Mouse (Mus musculus) heart, embryonic 10.5 days (tissue): ENCODE data around the gene Accs. TPM values are rescaled to one million over a fixed set of nuclear protein-coding genes. Genes with fewer than 3 reads are reported as not detected.

Experiments
- DNase-seq: peaks from one replicate; pipeline ENCODE4 v3.0.0-alpha.2; 2017; ENCODE audit warnings: low spot score
- H3K27ac ChIP-seq: fragments of 300-500 bp; sonication (generic); 2 replicates; pipeline ENCODE4 v1.5.1; 2016; ENCODE audit warnings: mild to moderate bottlenecking
- H3K27me3 ChIP-seq: fragments of 300-500 bp; sonication (generic); 2 replicates; pipeline ENCODE4 v1.6.1; 2016; ENCODE audit warnings: mild to moderate bottlenecking; ENCODE audit not compliant: poor library complexity, insufficient read depth, severe bottlenecking
- H3K36me3 ChIP-seq: fragments of 300-500 bp; sonication (generic); 2 replicates; pipeline ENCODE4 v1.6.1; 2016; ENCODE audit warnings: mild to moderate bottlenecking, moderate library complexity
- H3K4me1 ChIP-seq: fragments of 300-500 bp; sonication (generic); 2 replicates; pipeline ENCODE4 v1.6.1; 2016; ENCODE audit warnings: mild to moderate bottlenecking
- H3K4me3 ChIP-seq: fragments of 300-500 bp; sonication (generic); 2 replicates; pipeline ENCODE4 v1.5.1; 2016; ENCODE audit warnings: mild to moderate bottlenecking, moderate library complexity
- H3K9me3 ChIP-seq: fragments of 300-500 bp; sonication (generic); 2 replicates; pipeline ENCODE4 v1.6.1; 2016; ENCODE audit warnings: mild to moderate bottlenecking, moderate library complexity
- WGBS: fragments of 180-500 bp; shearing (Covaris S2); methylation state at CpG from one replicate; pipeline ENCODE4 v1.1.7; 2016; 5-methylcytosine and 5-hydroxymethylcytosine counted together
- polyA plus RNA-seq: library from polyadenylated mRNA; unstranded; fragments of >200 nt; fragmentation: Nextera tagmentation; extraction: Ambion mirVana; gene quantifications from 2 replicates; pipeline ENCODE4 v1.2.1, GENCODE M21; 2016

The Accs gene
- polyA plus RNA-seq, 1 experiment from 2014 or later: 7.9 TPM

DNA sequence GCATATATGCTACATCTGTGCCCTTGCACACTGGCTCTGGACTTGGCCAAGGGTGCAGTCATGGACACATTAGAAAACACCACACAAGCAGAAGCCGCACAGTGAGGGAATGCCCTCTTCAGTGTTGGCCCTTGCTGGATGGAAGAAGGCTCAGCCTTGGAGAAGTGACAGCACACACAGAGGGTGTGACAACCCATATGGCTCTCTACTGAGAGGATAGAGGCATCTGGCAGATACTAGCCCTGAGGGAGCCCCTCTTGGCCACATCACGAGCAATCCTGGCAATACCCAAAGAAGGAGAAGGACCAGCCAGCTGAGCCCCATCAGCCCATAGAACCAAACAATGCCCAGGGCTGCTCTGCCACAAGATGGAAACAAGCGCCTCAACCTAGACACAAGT, 24.9 kb upstream of the Accs start:
- 81% methylated on average over 3 of the region's 3 CpGs for WGBS
- no peak for DNase-seq

DNA sequence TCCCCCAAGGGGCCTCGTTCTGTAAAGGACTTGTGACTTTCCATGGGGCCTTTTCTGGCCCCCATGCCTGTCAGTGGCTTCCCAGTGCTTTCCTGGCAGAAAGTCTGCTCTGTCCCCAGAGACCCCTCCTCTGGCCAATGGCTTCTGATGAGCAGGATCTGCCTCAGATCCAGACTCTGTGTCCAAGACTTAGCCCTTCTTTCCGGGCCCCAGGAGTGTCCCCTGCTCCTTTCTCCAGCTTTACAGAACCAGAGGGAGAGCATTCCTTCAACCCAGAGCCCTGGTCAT, 24.4 kb upstream of the Accs start:
- no peak for DNase-seq
- Histone ChIP-seq H3K4me3 (no peak overlapping the region), H3K27ac (peak overlapping the region; percentile 67; the same call in 1 of the 2 replicates), H3K9me3 (no peaks in the 10 kb centered on the region), H3K36me3 (no peaks in the 10 kb centered on the region), H3K4me1 (peaks cover 33% of the 10 kb centered on the region), H3K27me3 (0 out of 2 replicates have a peak, but pooled peaks cover 5% of the 10 kb centered on the region)
- 14% methylated on average over 2 of the region's 2 CpGs for WGBS

More for the DNA sequence above, 24.9 kb upstream of the Accs start:
- Histone ChIP-seq H3K27me3 (0 out of 2 replicates have a peak, but pooled peaks cover 1% of the 10 kb centered on the region), H3K4me3 (no peak overlapping the region), H3K9me3 (no peaks in the 10 kb centered on the region), H3K36me3 (no peaks in the 10 kb centered on the region), H3K4me1 (peaks cover 33% of the 10 kb centered on the region), H3K27ac (0 out of 2 replicates have a peak overlapping the region, but pooled peaks have one; percentile 17)

DNA sequence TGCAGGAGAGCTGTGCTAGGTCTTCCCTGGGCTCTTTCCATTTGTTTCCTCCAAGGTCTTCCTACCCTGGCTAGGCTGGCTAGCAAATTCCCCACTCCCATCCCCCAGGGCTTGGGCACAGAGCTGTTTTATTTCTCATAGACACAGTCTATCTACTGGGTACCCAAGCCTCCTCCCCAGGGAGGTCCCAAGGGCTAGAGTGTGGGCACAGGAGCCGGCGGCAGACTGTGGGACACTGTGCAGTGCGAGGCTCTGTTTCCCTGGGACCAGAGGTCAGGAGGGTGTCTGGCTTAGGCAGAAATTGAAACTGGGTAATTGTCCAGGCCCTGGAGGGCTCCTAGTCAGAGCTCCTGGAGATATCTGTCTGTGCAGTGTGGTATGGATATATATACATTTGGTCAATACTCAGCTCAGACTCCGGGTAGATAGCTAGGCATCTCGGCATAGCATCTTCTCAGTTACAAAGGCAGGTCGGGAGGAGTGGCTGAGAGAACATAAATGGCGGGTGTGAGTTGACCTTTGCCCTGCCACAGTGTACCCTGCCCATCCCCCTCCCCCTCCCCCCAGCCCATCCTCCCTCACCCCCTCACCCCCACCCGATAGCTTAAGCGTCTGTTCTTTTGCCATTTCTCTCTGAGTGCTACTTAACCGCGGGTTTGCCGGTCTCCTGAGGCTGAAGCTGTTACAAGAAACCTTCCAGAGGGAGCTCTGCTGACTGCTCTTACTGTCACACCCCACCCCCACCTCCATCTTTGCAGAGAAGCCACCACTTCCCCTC, 23.9 kb upstream of the Accs start:
- DNase-seq: no peak
- WGBS: 15% methylated on average over 12 of the region's 12 CpGs
- H3K27ac ChIP-seq: peak overlapping the region; percentile 67

DNA sequence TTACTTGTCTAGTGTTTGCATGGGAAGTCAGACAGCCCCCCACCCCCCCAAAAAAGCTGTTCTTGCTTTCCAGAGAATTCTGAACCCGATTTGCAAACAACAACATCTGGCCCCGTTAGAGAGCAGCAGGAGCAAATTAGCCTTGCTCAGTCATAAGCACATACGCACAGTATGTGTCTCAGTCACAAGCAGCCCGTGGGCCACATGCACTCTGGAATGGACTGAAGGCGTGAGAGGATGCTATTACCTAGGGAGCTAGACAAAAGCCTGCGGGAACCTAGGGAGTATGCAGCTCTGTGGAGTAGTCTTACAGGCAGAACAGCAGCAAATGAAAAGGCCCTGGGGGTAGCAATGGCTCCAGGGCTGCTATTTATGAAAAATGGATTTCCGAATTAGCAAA, 22.5 kb upstream of the Accs start:
- no peak overlapping the region for H3K4me3 ChIP-seq
- no peak overlapping the region for H3K27ac ChIP-seq
- H3K9me3 ChIP-seq: no peaks in the 10 kb centered on the region
- peaks cover 30% of the 10 kb centered on the region for H3K4me1 ChIP-seq
- no peaks in the 10 kb centered on the region for H3K36me3 ChIP-seq
- WGBS: 79% methylated on average over 7 of the region's 7 CpGs
- 0 out of 2 replicates have a peak, but pooled peaks cover 8% of the 10 kb centered on the region for H3K27me3 ChIP-seq
- no peak for DNase-seq

More for the DNA sequence above, 23.9 kb upstream of the Accs start:
- 0 out of 2 replicates have a peak, but pooled peaks cover 8% of the 10 kb centered on the region for H3K27me3 ChIP-seq
- H3K4me3 ChIP-seq: no peak overlapping the region
- peaks cover 33% of the 10 kb centered on the region for H3K4me1 ChIP-seq
- no peaks in the 10 kb centered on the region for H3K9me3 ChIP-seq
- no peaks in the 10 kb centered on the region for H3K36me3 ChIP-seq

DNA sequence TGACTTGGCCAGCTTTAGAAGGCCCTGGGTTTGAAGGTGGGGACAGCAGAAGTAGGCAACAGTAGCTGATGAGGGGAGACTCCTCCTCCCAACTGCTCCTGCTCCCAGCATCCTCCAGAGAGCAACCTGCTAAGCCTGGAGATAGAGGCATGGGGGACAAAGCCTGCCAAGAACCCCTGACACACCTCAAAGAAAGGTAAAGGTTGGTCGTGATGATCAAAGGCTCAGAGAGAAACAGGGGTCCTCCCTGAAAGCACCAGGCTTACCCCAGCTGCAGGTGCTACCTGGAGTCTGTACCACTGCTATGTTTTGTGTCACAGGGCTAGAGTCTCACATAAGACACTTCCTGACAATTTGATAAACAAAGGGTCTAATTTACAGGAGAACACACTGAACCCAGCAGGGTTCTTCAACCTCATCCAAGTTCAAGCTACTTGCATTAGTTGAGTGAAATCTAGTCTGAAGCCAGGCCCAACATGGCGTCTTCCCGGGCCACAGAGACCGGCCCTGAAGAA, 21.7 kb upstream of the Accs start:
- no peak for DNase-seq
- peaks cover 24% of the 10 kb centered on the region for H3K4me1 ChIP-seq
- H3K4me3 ChIP-seq: no peak overlapping the region
- WGBS: 83% methylated on average over 4 of the region's 4 CpGs
- 0 out of 2 replicates have a peak, but pooled peaks cover 12% of the 10 kb centered on the region for H3K27me3 ChIP-seq
- H3K9me3 ChIP-seq: no peaks in the 10 kb centered on the region
- H3K36me3 ChIP-seq: no peaks in the 10 kb centered on the region
- H3K27ac ChIP-seq: no peak overlapping the region

DNA sequence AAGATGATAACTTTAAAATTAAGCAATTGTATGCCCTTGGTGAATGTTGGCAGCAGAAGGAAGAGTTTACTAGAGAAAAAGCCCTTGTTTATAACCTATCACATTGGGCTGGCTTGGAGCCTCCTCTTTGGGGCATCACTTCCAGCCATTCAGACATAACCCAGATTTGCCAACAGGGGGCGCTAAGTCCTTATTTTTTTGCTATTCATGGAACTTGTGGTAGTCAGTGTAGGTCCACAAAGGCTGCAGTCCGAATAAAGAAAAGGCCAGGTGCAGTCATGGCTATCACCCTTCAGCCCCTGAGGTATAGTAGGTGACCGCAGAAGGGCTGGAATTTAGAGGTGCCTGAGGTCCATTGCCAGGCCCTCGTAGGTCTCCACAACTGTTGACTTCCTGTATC, 21.1 kb upstream of the Accs start:
- 45% methylated on average over 4 of the region's 4 CpGs for WGBS

DNA sequence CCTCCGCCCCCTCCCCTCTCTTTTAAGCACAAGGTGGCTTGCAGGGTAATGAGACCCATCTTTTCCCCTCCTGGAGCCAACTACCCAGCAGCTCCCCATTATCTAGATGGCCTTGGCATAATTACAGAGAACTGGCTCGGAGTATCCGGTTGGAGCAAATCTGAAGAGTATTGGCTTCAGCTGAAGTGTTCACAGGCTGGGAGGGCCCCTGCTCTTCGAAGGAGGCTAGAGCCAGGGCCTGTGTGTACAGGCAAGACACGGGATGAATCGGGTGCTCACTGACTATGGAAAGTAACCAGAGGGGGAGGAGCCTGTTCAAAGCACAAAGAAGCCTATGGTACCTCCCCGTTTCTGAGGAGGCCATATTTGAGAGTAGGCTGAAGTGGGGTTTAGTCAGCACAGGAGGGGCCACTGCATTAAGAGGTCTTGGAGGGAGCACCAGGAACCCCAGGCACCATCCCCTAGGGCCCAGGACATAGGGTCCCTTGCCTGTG, 19.4 kb upstream of the Accs start, which contains the start of gene Accsl:
Gene Accsl, minus strand, starts transcription at position 51 of the 494 bp plus-strand sequence.
- Histone ChIP-seq H3K27ac (no peak within 1 kb of the TSS), H3K4me1 (peaks cover 15% of the 10 kb centered on the region), H3K27me3 (0 out of 2 replicates have a peak, but pooled peaks cover 19% of the 10 kb centered on the region), H3K9me3 (no peaks in the 10 kb centered on the region), H3K4me3 (no peak within 1 kb of the TSS), H3K36me3 (no peaks in the 10 kb centered on the region)
- no peak for DNase-seq
- WGBS: 73% methylated on average over 7 of the region's 7 CpGs

More for the DNA sequence above, 21.1 kb upstream of the Accs start:
- no peaks in the 10 kb centered on the region for H3K9me3 ChIP-seq
- H3K27me3 ChIP-seq: 0 out of 2 replicates have a peak, but pooled peaks cover 18% of the 10 kb centered on the region
- H3K27ac ChIP-seq: no peak overlapping the region
- peaks cover 22% of the 10 kb centered on the region for H3K4me1 ChIP-seq
- DNase-seq: peak; percentile 80
- no peaks in the 10 kb centered on the region for H3K36me3 ChIP-seq
- H3K4me3 ChIP-seq: no peak overlapping the region

DNA sequence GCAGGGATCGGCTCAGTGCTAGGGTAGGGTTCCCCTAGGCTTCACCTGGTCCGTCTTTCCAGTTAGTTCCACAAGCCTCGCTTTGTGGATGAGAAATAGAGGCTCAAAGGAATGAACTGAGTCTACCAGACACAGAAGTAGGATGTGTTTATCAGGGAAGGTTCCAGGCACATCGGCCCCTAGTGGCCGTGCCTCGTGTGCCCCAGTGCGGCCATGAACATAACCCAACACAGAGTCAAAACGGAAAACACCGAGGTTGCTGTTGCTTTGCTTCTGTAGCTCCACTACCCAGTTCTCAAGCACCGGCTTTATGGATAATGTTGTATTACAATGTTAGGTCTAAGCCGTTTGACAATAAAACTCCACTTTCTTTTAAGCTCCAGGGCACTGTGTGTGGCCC, 18.8 kb upstream of the Accs start:
- DNase-seq: no peak
- Histone ChIP-seq H3K27me3 (0 out of 2 replicates have a peak, but pooled peaks cover 19% of the 10 kb centered on the region), H3K4me3 (no peak overlapping the region), H3K27ac (no peak overlapping the region), H3K4me1 (peaks cover 9% of the 10 kb centered on the region), H3K9me3 (no peaks in the 10 kb centered on the region), H3K36me3 (no peaks in the 10 kb centered on the region)
- WGBS: 80% methylated on average over 11 of the region's 11 CpGs

DNA sequence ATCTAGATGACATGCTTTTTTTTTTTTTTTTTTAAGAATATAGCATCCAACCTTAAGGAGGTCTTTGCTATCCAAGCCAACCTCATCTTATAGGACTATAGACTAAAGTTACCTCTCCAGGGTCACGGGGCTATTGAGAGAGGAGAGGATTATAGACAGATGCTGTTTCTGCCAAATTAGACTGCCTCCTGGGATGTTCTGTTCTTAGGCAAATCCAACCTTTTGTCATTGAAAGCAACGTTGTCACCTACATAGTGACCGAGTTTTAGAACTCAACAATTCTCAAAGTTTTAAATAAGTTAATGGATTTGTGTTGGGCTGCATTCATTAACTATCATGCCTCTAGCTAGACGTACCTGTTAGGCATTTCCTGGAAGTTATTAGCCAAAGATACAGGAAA, 13.5 kb upstream of the Accs start:
- Histone ChIP-seq H3K27ac (no peak overlapping the region), H3K4me1 (no peaks in the 10 kb centered on the region), H3K4me3 (no peak overlapping the region), H3K9me3 (no peaks in the 10 kb centered on the region), H3K36me3 (no peaks in the 10 kb centered on the region), H3K27me3 (peaks cover 24% of the 10 kb centered on the region; the same call in 1 of the 2 replicates)
- WGBS: 68% methylated on average over 4 of the region's 4 CpGs
- no peak for DNase-seq

DNA sequence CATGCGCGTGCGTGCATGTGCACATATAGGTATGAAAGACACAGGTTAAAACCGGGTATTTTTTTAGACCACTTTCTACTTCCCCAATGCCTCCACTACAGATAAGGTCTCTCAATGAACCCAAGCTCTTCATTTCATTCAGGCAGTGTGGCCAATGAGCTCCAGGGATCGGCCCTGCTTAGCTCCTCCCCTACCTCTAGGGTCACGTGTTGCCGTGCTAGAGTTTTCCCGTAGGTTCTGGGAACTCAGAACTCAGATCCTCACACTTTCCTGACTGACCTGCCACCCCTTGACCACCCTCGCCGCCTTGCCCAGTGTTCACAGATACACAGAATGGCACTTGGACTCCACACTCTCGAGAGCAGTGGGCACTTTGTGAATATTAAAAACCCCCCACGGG, 9.1 kb upstream of the Accs start:
- peaks cover 13% of the 10 kb centered on the region; the same call in 1 of the 2 replicates for H3K27me3 ChIP-seq
- peaks cover 8% of the 10 kb centered on the region; the same call in 1 of the 2 replicates for H3K4me1 ChIP-seq
- no peaks in the 10 kb centered on the region for H3K36me3 ChIP-seq
- WGBS: 65% methylated on average over 12 of the region's 12 CpGs
- no peak for DNase-seq
- H3K27ac ChIP-seq: no peak overlapping the region
- H3K4me3 ChIP-seq: no peak overlapping the region
- H3K9me3 ChIP-seq: no peaks in the 10 kb centered on the region

DNA sequence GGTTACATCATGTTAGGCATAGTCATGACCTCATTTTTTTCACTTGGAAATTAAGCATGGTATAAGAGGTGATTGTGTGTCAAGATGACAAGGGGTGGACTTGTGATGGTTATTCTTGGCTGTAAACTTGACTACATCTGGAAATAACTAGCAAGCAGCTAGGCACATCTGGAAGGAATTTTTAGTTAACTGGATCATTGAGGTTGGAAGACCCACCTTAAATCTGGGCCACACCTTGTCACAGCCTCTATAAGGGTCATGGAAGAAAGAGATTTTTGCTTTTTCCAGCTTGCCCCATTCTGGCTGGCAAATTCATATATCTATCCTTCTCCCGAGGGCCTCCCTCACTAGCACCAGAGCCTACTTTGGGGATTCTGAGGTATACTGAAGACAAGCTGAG, 1.6 kb upstream of the Accs start:
- H3K4me3 ChIP-seq: no peak overlapping the region
- H3K27ac ChIP-seq: no peak overlapping the region
- no peaks in the 10 kb centered on the region for H3K27me3 ChIP-seq
- peaks cover 27% of the 10 kb centered on the region for H3K4me1 ChIP-seq
- H3K36me3 ChIP-seq: 0 out of 2 replicates have a peak, but pooled peaks cover 10% of the 10 kb centered on the region
- 68% methylated on average over 1 of the region's 1 CpGs for WGBS
- no peak for DNase-seq
- H3K9me3 ChIP-seq: no peaks in the 10 kb centered on the region

DNA sequence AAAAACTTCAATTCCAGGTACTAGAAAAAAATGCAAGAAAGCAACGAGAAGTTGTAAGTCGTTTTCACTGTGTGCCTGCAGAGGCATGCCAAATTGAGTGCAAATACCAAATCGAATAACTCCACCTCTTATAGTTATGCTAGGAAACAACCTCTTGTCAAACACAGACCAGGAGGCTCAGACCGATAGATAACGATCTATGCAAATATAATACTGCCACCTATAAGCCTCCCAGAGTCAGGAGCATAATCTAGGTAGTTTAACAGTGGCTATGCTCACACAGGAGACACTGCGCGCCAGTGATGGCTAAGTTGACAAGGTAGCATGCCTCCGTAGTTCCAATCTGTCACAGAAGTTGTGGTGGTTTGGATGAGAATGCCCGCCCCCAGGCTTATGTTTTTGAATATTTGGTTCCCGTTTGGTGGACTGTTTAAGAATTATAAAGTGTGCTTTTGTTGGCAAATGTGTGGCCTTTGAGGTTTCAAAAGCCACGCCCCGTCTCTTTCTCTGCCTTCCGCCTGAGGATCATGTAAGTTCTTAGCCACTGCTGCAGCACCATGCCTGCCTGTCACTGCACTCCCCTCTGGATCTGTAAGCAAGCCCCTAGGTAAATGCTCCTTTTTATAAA, 688 bp upstream of the Accs start:
- Histone ChIP-seq H3K4me1 (peaks cover 20% of the 10 kb centered on the region), H3K27ac (no peak overlapping the region), H3K36me3 (peaks cover 18% of the 10 kb centered on the region; the same call in 1 of the 2 replicates), H3K9me3 (no peaks in the 10 kb centered on the region), H3K4me3 (peak overlapping the region; percentile 71), H3K27me3 (no peaks in the 10 kb centered on the region)
- DNase-seq: no peak
- WGBS: 49% methylated on average over 13 of the region's 13 CpGs

DNA sequence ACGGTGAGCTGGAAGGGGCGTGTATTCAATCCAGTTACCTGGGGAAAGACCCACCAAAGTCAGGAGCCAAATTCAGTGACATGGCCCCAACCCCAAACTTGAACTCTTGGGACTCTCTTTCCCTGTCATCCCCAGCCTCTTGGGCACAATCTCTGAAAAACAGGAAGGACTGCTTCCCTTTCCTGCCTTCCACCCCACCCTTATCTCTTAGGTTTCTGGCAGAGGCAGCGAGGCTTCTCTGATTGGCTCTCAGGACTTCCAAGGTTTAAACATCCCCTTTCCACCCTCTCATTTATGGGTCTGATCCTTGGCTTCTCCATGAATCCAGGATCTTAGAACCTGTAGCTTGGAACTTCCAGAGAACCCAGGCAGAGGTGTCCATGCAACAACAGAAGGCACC, 8.4 kb downstream of the Accs start:
- DNase-seq: no peak
- no peaks in the 10 kb centered on the region for H3K9me3 ChIP-seq
- peaks cover 11% of the 10 kb centered on the region for H3K4me1 ChIP-seq
- H3K4me3 ChIP-seq: no peak overlapping the region
- peaks cover 88% of the 10 kb centered on the region for H3K36me3 ChIP-seq
- H3K27me3 ChIP-seq: no peaks in the 10 kb centered on the region
- 87% methylated on average over 3 of the region's 3 CpGs for WGBS
- no peak overlapping the region for H3K27ac ChIP-seq
